Comparison of ENCODE assay signal across 24 mouse cellular contexts in genomic region chr16:21148451-21148850, GRCm38 (mm10). TPM values are rescaled to one million over a fixed set of nuclear protein-coding genes. Genes with fewer than 3 reads are reported as not detected.
"Had no signal": no experiment of that assay in that cellular context is flagged by ENCODE, and none has a peak within 500 bp of the region (broad histone marks: within the 10 kb centered on the region; RNA-seq: fewer than 3 reads in every experiment).

No protein-coding gene starts in this region.

RNA-seq across cellular contexts. Expression of gene Teddm3, which starts 5.3 kb away (rescaled TPM):
- polyA plus RNA-seq: limb, embryonic 10.5 days; limb, embryonic 11.5 days; limb, embryonic 12.5 days; limb, embryonic 13.5 days; liver, adult 2 months; liver, embryonic 11.5 days; liver, embryonic 12.5 days; liver, embryonic 13.5 days; liver, embryonic 14.5 days; liver, embryonic 15.5 days; liver, embryonic 16.5 days; liver, postnatal 0 days; lung, embryonic 14.5 days; lung, embryonic 15.5 days; lung, embryonic 16.5 days; lung, postnatal 0 days; macrophage; midbrain, embryonic 10.5 days; midbrain, embryonic 11.5 days; midbrain, embryonic 12.5 days; midbrain, embryonic 13.5 days; midbrain, embryonic 14.5 days; midbrain, embryonic 15.5 days; midbrain, embryonic 16.5 days had no signal
